Mouse (Mus musculus): ENCODE data around the gene Krtap9-3.

The Krtap9-3 gene

DNA sequence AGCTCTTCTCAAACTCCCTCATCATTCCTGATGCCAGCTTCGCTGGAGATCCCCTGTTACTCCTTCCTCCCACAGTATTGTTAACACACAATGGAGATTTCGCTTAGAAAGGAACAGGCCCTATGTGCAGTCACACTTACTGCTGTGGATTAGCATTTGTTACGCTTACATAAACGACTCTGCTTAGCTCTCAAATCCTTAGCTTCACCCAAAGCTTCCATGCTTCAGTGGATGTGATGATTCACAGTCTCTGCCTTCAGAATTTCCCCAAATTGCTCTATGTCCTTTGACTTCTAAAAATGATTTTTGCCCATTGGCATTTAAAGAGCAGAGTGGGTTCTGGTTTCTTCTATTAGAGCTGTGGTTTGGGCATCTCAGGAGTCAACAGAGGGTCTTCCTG, 24.7 kb downstream of the Krtap9-3 start:
- no peak for DNase-seq (ENCODE audit: extremely low spot score, low read depth, low spot score)

- no peak for DNase-seq (ENCODE audit: extremely low spot score, low read depth, low spot score)
Measured at GRCm38 (mm10) chr11:99566530-99566929, 31.4 kb downstream of the Krtap9-3 start, which contains the start of gene Krtap3-1. Krtap3-1 (minus strand) TSS chr11:99566630.

- DNase-seq (ENCODE audit: extremely low spot score, low read depth, low spot score) = no peak
Measured at GRCm38 (mm10) chr11:99562580-99562979, 35.3 kb downstream of the Krtap9-3 start.

DNA sequence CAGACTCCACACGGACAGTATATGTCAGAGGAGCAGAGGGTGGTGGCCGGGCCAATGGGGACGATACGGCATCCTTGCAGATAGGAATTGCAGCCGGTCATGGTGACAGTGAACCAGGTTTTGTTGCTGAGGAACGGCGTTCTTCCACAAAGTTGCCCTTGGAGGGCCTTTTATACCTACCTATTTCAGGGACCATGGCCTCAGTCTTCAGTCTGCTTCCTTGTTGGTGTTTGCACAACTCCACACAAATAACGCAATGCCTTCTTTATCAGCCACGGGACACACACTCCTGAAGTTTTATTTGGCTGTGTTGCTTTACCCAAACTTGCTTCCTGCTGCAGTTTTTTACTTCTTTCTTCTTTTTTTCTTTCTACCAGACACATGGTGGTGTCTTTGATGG, 38.5 kb downstream of the Krtap9-3 start, which contains the start of gene Gm11939:
TSS of gene Gm11939 (minus strand) at position 101 of the 400 bp plus-strand sequence.
- DNase-seq (ENCODE audit: extremely low spot score, low read depth, low spot score) = no peak

DNA sequence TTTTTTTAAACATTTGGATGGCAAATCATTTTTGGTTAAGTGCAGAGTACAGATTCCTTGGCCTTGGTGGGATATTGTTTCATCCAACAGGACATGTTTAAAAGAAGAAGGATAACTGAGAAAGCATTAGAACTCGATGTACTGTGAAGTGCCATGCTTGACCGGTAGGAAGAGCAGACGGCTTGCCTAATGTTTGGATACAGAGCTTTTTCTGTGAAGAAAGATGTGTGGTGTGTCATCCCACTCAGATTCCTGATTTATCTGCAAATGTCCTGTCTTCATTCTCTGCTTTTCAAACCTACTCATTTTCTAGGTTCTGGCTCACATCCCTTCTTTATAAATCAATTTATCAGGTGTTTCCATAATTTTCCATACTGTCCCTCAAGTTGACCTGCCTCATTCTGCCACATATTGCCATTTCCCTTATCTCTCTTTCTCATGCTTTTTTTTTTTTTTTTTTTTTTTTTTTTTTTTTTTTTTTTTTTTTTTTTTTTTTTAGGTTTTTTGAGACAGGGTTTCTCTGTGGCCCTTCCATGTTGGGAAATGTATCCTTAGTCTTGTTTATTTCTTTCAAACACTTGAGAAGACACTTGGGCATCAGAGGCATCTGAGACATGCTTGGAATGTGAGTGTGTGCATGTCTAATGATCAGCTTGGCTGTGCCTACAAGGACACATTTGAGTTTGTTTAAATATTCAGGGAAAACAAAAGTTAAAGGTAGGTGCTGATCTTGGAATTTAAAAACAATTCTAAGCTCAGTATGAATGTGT, 39.7 kb downstream of the Krtap9-3 start:
- no peak for DNase-seq (ENCODE audit: extremely low spot score, low read depth, low spot score)

DNA sequence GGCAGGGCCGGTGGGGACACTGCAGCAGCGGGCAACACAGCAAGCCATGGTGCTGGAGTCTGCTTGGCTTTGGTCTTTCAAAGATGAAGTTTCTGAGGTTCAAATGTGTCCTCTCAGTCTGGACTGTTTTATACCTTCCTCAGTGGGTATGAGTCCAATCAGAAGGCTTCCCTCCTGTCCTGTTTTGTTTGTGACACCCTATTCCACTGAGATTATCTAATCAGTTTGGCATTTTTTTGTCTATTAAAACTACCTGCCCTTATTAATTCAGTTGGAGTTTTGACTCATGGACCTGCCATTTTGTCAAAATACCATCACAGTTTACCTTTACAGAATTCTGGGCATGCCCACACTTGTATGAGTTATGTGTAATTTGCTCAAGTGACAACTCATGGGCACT, 41.2 kb downstream of the Krtap9-3 start, which contains the start of gene Krtap3-2:
TSS of gene Krtap3-2 (minus strand) at position 101 of the 400 bp plus-strand sequence.
- DNase-seq (ENCODE audit: extremely low spot score, low read depth, low spot score) = no peak

DNA sequence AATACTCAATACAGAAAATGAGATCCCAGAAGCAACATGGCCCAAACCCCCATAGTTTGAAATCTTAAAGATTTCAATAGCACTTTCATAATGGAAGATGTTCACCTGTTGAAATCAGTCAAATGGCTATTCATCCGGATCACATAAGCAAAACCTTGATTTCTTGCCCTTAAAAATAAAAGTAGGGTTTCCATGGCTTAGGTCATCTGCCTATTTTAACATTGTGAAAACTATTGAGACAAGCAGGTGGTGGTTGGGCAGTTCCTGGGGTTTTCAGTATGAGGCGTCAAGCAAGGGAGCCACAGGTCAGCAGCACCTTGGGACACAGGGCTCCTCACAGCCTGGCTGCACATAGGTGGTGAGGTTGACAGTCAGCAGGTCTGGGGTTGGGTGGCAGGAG, 41.7 kb downstream of the Krtap9-3 start:
- DNase-seq (ENCODE audit: extremely low spot score, low read depth, low spot score) = no peak

DNA sequence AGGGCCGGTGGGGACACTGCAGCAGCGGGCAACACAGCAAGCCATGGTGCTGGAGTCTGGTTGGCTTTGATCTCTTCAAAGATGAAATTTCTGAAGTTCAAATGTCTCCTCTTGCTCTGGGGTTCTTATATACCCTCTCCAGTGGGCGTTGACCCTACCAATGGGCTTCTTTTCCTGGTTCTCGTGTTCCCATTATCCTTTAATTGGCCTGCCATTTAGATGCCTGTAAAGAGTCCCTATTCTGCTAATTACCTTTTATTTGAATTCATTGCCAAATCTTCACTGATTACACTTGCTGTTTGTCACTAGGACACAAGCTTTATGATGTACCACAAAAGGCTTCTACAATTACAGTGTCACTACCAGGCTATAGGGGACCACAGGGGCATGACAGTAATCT, 47.1 kb downstream of the Krtap9-3 start, which contains the start of gene Krtap3-3:
TSS of gene Krtap3-3 (minus strand) at position 101 of the 400 bp plus-strand sequence.
- DNase-seq (ENCODE audit: extremely low spot score, low read depth, low spot score) = no peak

DNA sequence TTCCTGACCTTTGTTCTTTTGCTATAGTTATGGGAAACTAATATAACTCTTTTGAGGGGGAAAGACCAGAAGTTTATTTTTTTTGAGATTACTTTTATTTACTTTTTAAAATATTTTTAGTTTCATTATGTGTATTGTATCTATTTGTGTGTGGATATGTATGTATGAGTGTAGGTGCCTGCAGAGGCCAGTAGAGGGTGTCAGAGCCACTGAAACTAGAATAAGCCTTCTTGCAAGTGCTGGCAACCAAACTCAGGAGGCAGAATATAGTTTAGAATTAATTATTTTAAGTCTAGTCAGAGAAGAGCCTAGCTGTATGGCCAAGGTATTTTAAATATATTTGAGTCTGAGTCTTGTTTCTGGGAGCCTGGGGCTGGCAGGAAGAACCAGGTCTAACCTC, 50.0 kb downstream of the Krtap9-3 start:
- DNase-seq (ENCODE audit: extremely low spot score, low read depth, low spot score) = no peak

Measured in hindlimb bud, embryonic 11.5 days (tissue).